Mouse (Mus musculus) myocyte (in vitro differentiated cells): ENCODE results near the gene Ubqln4.

Experiments used
- CEBPB ChIP-seq: IDR thresholded peaks from 2 replicates; pipeline ENCODE4 v1.6.1; 2011; ENCODE audit warnings: mild to moderate bottlenecking, moderate library complexity; ENCODE audit not compliant: poor library complexity, insufficient read depth, severe bottlenecking
- E2F4 ChIP-seq: IDR thresholded peaks from one replicate; pipeline ENCODE4 v1.6.1; 2011; ENCODE audit warnings: mild to moderate bottlenecking, control low read depth, moderate library complexity; ENCODE audit not compliant: insufficient read depth
- MAX ChIP-seq: IDR thresholded peaks from one replicate; pipeline ENCODE4 v1.6.1; 2011; ENCODE audit warnings: low read depth, mild to moderate bottlenecking, control low read depth
- MYOD1 ChIP-seq, 3 experiments: IDR thresholded peaks; one replicate each; pipeline ENCODE4 v1.6.1; 2011; ENCODE audit warnings: control low read depth in 2 of 3, low read depth in 2 of 3, mild to moderate bottlenecking in 2 of 3, moderate library complexity in 1 of 3; ENCODE audit not compliant: insufficient read length in 2 of 3, control insufficient read depth in 1 of 3
- POLR2A ChIP-seq: IDR thresholded peaks from one replicate; pipeline ENCODE4 v1.6.1; 2011; ENCODE audit warnings: low read depth, mild to moderate bottlenecking, control low read depth, moderate library complexity; ENCODE audit not compliant: insufficient read length
- POLR2AphosphoS2 ChIP-seq: IDR thresholded peaks from one replicate; pipeline ENCODE4 v1.6.1; 2011; ENCODE audit warnings: low read depth, control low read depth; ENCODE audit not compliant: insufficient read length
- REST ChIP-seq: IDR thresholded peaks from one replicate; pipeline ENCODE4 v1.6.1; 2011; ENCODE audit warnings: mild to moderate bottlenecking, control low read depth, moderate library complexity; ENCODE audit not compliant: insufficient read depth, insufficient read length
- SRF ChIP-seq: IDR thresholded peaks from one replicate; pipeline ENCODE4 v1.6.1; 2011; ENCODE audit warnings: low read depth; ENCODE audit not compliant: control insufficient read depth, insufficient read length
- TCF3 ChIP-seq: IDR thresholded peaks from one replicate; pipeline ENCODE4 v1.6.1; 2011; ENCODE audit warnings: low read depth, control low read depth; ENCODE audit not compliant: insufficient read length
- USF1 ChIP-seq: IDR thresholded peaks from one replicate; pipeline ENCODE4 v1.6.1; 2011; ENCODE audit warnings: low read depth, mild to moderate bottlenecking, control low read depth, moderate library complexity

GRCm38 (mm10) chr3:88509692-88510420 lies 43.7 kb upstream of the Ubqln4 start, which contains the start of gene Lmna:
- no peak for TF ChIP-seq TCF3
- no peak for TF ChIP-seq REST
- peak; percentile 76 for TF ChIP-seq POLR2A
- TF ChIP-seq MAX: peak; percentile 22
- no peak for TF ChIP-seq CEBPB
- no peak for TF ChIP-seq USF1
- no peak for TF ChIP-seq POLR2AphosphoS2
- peak in 2 of 3 experiments; percentile 3 to 79 for TF ChIP-seq MYOD1 (IDR thresholded peaks at IDR 0.05; ENCODE audit: control insufficient read depth in 1 of 3, insufficient read length in 2 of 3, low read depth in 2 of 3)
- no peak for TF ChIP-seq E2F4
- no peak for TF ChIP-seq SRF
